Mouse (Mus musculus) thymus, postnatal 10 days (tissue): ENCODE data around the gene Cib4.

Experiments used
- DNase-seq, 2 experiments: peaks; one replicate each; pipeline ENCODE4 v3.0.0; 2021; ENCODE audit warnings: low spot score in 2 of 2

Gene Cib4

GRCm38 (mm10) chr5:30571820-30572219, 26.2 kb upstream of the Cib4 start:
- DNase-seq, result no peak

- no peak for DNase-seq
Measured at GRCm38 (mm10) chr5:30568479-30568878, 22.8 kb upstream of the Cib4 start.

- no peak for DNase-seq
Measured at GRCm38 (mm10) chr5:30559986-30560493, 14.4 kb upstream of the Cib4 start.

GRCm38 (mm10) chr5:30559421-30559820, 13.8 kb upstream of the Cib4 start:
- no peak for DNase-seq

GRCm38 (mm10) chr5:30556284-30556683, 10.6 kb upstream of the Cib4 start:
- no peak for DNase-seq

- no peak for DNase-seq
Measured at GRCm38 (mm10) chr5:30554981-30555380, 9.3 kb upstream of the Cib4 start.

GRCm38 (mm10) chr5:30553936-30554335, 8.3 kb upstream of the Cib4 start:
- no peak for DNase-seq

- DNase-seq, result no peak
Measured at GRCm38 (mm10) chr5:30552006-30552405, 6.4 kb upstream of the Cib4 start.

GRCm38 (mm10) chr5:30551022-30551638, 5.5 kb upstream of the Cib4 start:
- DNase-seq, result no peak

GRCm38 (mm10) chr5:30550334-30551021, 4.8 kb upstream of the Cib4 start:
- no peak for DNase-seq

- no peak for DNase-seq
Measured at GRCm38 (mm10) chr5:30548681-30549080, 3.0 kb upstream of the Cib4 start.

GRCm38 (mm10) chr5:30536051-30536570, 9.5 kb downstream of the Cib4 start:
- DNase-seq, result no peak

- DNase-seq, result no peak
Measured at GRCm38 (mm10) chr5:30534637-30535036, 11.0 kb downstream of the Cib4 start.

- no peak for DNase-seq
Measured at GRCm38 (mm10) chr5:30528906-30529305, 16.7 kb downstream of the Cib4 start.

GRCm38 (mm10) chr5:30527129-30527528, 18.5 kb downstream of the Cib4 start:
- DNase-seq, result no peak

- no peak for DNase-seq
Measured at GRCm38 (mm10) chr5:30525920-30526836, 19.5 kb downstream of the Cib4 start.

GRCm38 (mm10) chr5:30524213-30524612, 21.4 kb downstream of the Cib4 start:
- no peak for DNase-seq

- DNase-seq, result no peak
Measured at GRCm38 (mm10) chr5:30523131-30523530, 22.5 kb downstream of the Cib4 start.

GRCm38 (mm10) chr5:30522406-30522805, 23.2 kb downstream of the Cib4 start:
- DNase-seq, result no peak

GRCm38 (mm10) chr5:30520214-30520732, 25.4 kb downstream of the Cib4 start:
- no peak for DNase-seq

- no peak for DNase-seq
Measured at GRCm38 (mm10) chr5:30519494-30519893, 26.1 kb downstream of the Cib4 start.

- DNase-seq, result no peak
Measured at GRCm38 (mm10) chr5:30518547-30518946, 27.1 kb downstream of the Cib4 start.
